Mouse (Mus musculus) gastrocnemius, postnatal 4 days (tissue): ENCODE measurements around the gene Slc41a3. TPM values are rescaled to one million over a fixed set of nuclear protein-coding genes. Genes with fewer than 3 reads are reported as not detected.

Experiments
- DNase-seq, 2 experiments: peaks; one replicate each; pipeline ENCODE4 v3.0.0; 2021 to 2022; ENCODE audit warnings: low spot score in 2 of 2, mixed read lengths in 2 of 2
- microRNA-seq: library from miRNA; unstranded; fragments of <30 nt; microRNA quantifications from one replicate; pipeline ENCODE4 v1.2.0, GENCODE M21; 2021
- total RNA-seq, 2 experiments: library from RNA; stranded (reverse); gene quantifications; 2 replicates each; pipeline ENCODE4 v1.2.3; 2021

Gene Slc41a3
- total RNA-seq, 2 experiments from 2014 or later, result 21.6 to 25.0 TPM

- DNase-seq, result no peak
Observed at GRCm38 (mm10) chr6:90663736-90664135, 59.2 kb downstream of the Slc41a3 start.

- no peak for DNase-seq
Observed at GRCm38 (mm10) chr6:90668693-90669092, 64.2 kb downstream of the Slc41a3 start.

GRCm38 (mm10) chr6:90678759-90679158 is 74.2 kb downstream of the Slc41a3 start:
- DNase-seq, result no peak

GRCm38 (mm10) chr6:90680401-90680800 is 75.9 kb downstream of the Slc41a3 start:
- no peak for DNase-seq

- no peak for DNase-seq
Observed at GRCm38 (mm10) chr6:90683831-90684532, 79.5 kb downstream of the Slc41a3 start.

- DNase-seq, result no peak
Observed at GRCm38 (mm10) chr6:90686812-90687211, 82.3 kb downstream of the Slc41a3 start.

GRCm38 (mm10) chr6:90688003-90688402 is 83.5 kb downstream of the Slc41a3 start:
- no peak for DNase-seq

- DNase-seq, result no peak
Observed at GRCm38 (mm10) chr6:90688742-90689141, 84.2 kb downstream of the Slc41a3 start.

GRCm38 (mm10) chr6:90689500-90689899 is 85.0 kb downstream of the Slc41a3 start:
- no peak for DNase-seq

- DNase-seq, result no peak
Observed at GRCm38 (mm10) chr6:90691935-90692334, 87.4 kb downstream of the Slc41a3 start.

- no peak for DNase-seq
Observed at GRCm38 (mm10) chr6:90692404-90692803, 87.9 kb downstream of the Slc41a3 start.

- no peak for DNase-seq
Observed at GRCm38 (mm10) chr6:90695754-90696153, 91.2 kb downstream of the Slc41a3 start.

Small RNA genes within 50 kb of the gene (microRNA-seq; reads per million reads assigned to microRNA genes)
- gene Gm24816, result not detected

Other genes starting within 250 kb of the Slc41a3 start
- gene Zxdc, start 235.2 kb upstream of the Slc41a3 start, total RNA-seq, result 10 to 100 TPM; 18.8 to 21.7 TPM
- under 1 TPM; 0.26 to 0.37 TPM for gene Cfap100, start 175.9 kb upstream of the Slc41a3 start, total RNA-seq
- 1 to 10 TPM; 6.3 to 6.7 TPM for gene Klf15, start 142.1 kb upstream of the Slc41a3 start, total RNA-seq
- gene Aldh1l1, start 118.3 kb upstream of the Slc41a3 start, total RNA-seq, result 1 to 10 TPM; 2.2 to 2.9 TPM